Mouse (Mus musculus): Measurements from ENCODE around the gene Trim26. TPM values are rescaled to one million over a fixed set of nuclear protein-coding genes. Genes with fewer than 3 reads are reported as not detected.
"Not testable (repeated sequence)": the region's sequence is repeated elsewhere in the genome, so short reads cannot be mapped to it uniquely, and the experiment has no call there.

Trim26 gene
- total and polyA plus RNA-seq, 2 experiments from 2014 or later = 29.8 to 44.3 TPM

- DNase-seq (ENCODE audit: low spot score) (peak; percentile 58), ATAC-seq (ENCODE audit: low FRiP score) (no peak)
- Histone ChIP-seq H3K4me1 (ENCODE audit: insufficient read depth, low read length) (no peaks in the 10 kb centered on the region), H3K9ac (replicated peaks; ENCODE audit: low read length, poor library complexity, severe bottlenecking) (no peak overlapping the region), H3K27ac (ENCODE audit: low read depth, low read length) (no peak overlapping the region), H3K4me2 (ENCODE audit: low read depth, low read length, poor library complexity, severe bottlenecking) (no peak overlapping the region), H3K27me3 (ENCODE audit: insufficient read depth, low read length) (no peaks in the 10 kb centered on the region), H3K4me3 (ENCODE audit: low read depth, low read length) (no peak overlapping the region), H3K9me3 (ENCODE audit: low read length) (no peaks in the 10 kb centered on the region), H3K36me3 (ENCODE audit: insufficient read depth, low read length) (no peaks in the 10 kb centered on the region)
- peak; percentile 81 for TF ChIP-seq CTCF (IDR thresholded peaks at IDR 0.05)
Measured at GRCm38 (mm10) chr17:36824005-36824404, 12.9 kb upstream of the Trim26 start.

DNA sequence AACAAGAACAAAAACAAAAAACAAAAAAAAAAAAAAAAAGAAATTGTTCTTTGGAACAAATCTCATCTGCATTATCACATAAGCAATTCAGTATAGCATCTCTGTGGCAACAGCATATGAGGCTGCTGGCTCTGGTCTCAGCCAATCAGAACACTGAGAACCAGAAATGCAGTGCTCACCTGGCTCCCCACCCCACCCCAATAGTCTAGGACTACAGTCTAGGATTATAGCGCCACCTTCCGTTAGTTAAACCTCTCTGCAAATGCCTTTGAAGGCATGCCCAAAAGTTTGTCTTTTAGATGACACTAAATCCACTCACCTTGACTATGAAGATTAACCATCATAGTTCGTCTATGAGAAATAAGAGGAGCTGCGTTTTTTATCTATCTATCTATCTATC is 11.4 kb upstream of the Trim26 start:
- H3K27me3 ChIP-seq (ENCODE audit: insufficient read depth, low read length) = no peaks in the 10 kb centered on the region
- WGBS = 31% methylated on average over 4 of the region's 4 CpGs
- DNase-seq (ENCODE audit: low spot score) = peak; percentile 82

DNA sequence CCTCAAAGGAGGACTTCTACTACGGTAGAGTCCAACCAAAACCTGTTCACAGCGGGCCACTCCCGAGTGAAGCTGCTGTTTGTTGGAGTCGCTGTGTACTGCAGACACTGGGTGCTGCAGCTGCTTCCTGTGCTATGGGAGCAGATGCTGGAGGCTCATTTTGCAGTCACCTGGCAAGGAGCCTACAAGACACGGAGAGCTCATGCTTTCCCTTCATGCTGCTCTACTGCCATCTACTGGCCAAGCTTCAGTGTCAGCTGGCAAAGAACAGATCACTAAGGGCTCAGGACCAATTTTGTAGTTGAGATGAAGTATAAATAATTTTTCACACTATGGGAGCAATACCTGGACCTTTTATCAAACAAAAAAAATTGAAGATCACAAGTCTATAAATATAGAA is 10.9 kb upstream of the Trim26 start:
- peak; percentile 84 for ATAC-seq (ENCODE audit: low FRiP score)
- H3K4me1 ChIP-seq (ENCODE audit: insufficient read depth, low read length); H3K4me2 ChIP-seq (ENCODE audit: low read depth, low read length, poor library complexity, severe bottlenecking); H3K27me3 ChIP-seq (ENCODE audit: insufficient read depth, low read length); H3K27ac ChIP-seq (ENCODE audit: low read depth, low read length); H3K9ac ChIP-seq (replicated peaks; ENCODE audit: low read length, poor library complexity, severe bottlenecking); H3K9me3 ChIP-seq (ENCODE audit: low read length); H3K4me3 ChIP-seq (ENCODE audit: low read depth, low read length); H3K36me3 ChIP-seq (ENCODE audit: insufficient read depth, low read length): not testable (repeated sequence)
- DNase-seq (ENCODE audit: low spot score) = peak; percentile 96
- WGBS = 11% methylated on average over 5 of the region's 5 CpGs
- TF ChIP-seq CTCF (IDR thresholded peaks at IDR 0.05) = peak; percentile 88

More for the DNA sequence above, 11.4 kb upstream of the Trim26 start:
- Histone ChIP-seq H3K9me3 (ENCODE audit: low read length) (no peaks in the 10 kb centered on the region), H3K36me3 (ENCODE audit: insufficient read depth, low read length) (no peaks in the 10 kb centered on the region), H3K4me2 (ENCODE audit: low read depth, low read length, poor library complexity, severe bottlenecking) (no peak overlapping the region), H3K4me1 (ENCODE audit: insufficient read depth, low read length) (no peaks in the 10 kb centered on the region), H3K27ac (ENCODE audit: low read depth, low read length) (no peak overlapping the region), H3K4me3 (ENCODE audit: low read depth, low read length) (no peak overlapping the region), H3K9ac (replicated peaks; ENCODE audit: low read length, poor library complexity, severe bottlenecking) (no peak overlapping the region)
- peak; percentile 87 for ATAC-seq (ENCODE audit: low FRiP score)
- TF ChIP-seq CTCF (IDR thresholded peaks at IDR 0.05) = peak; percentile 66

DNA sequence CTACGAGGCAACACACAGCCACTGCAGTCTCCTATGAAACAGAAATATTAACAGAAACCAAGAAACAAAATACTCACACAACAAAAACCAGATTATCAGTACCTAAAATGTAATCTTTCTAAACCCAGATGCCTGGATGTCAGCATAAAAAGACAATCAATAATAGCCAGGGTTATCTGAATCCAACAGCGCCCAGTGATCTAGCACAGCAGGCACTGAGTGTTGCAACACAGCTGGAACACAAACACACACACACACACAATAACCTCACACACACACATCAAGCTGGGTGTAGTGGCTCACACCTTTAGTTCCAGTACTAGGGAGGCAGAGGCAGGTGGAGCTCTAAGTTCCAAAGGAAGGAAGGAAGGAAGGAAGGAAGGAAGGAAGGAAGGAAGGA is 8.4 kb upstream of the Trim26 start:
- H3K36me3 ChIP-seq (ENCODE audit: insufficient read depth, low read length) = no peaks in the 10 kb centered on the region
- H3K27me3 ChIP-seq (ENCODE audit: insufficient read depth, low read length) = no peaks in the 10 kb centered on the region
- 87% methylated on average over 2 of the region's 2 CpGs for WGBS
- H3K4me1 ChIP-seq (ENCODE audit: insufficient read depth, low read length) = no peaks in the 10 kb centered on the region
- DNase-seq (ENCODE audit: low spot score) (no peak), ATAC-seq (ENCODE audit: low FRiP score) (no peak)
- no peak overlapping the region for H3K4me3 ChIP-seq (ENCODE audit: low read depth, low read length)
- no peak overlapping the region for H3K27ac ChIP-seq (ENCODE audit: low read depth, low read length)
- H3K4me2 ChIP-seq (ENCODE audit: low read depth, low read length, poor library complexity, severe bottlenecking) = no peak overlapping the region
- no peak overlapping the region for H3K9ac ChIP-seq (replicated peaks; ENCODE audit: low read length, poor library complexity, severe bottlenecking)
- no peaks in the 10 kb centered on the region for H3K9me3 ChIP-seq (ENCODE audit: low read length)
- no peak for TF ChIP-seq CTCF (IDR thresholded peaks at IDR 0.05)

DNA sequence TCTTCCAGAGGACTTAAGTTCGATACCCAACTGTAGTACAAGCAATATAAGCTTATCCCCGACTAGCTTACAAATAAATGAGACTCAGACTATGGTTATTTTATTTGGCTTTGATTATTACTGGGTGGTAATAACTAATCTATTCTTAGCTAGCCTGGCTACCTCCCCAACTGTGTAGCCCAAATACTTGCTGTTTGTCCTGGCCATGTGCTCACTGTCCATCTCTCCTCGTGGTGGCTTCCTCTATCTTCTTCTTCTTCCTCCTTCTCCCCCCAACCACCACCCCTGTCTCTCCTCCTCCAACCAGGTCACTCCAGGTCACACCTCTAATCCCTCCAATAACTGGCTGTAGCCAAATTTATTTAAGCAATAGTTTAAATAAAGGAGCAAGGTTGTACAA is 6.5 kb upstream of the Trim26 start:
- H3K9me3 ChIP-seq (ENCODE audit: low read length) = no peaks in the 10 kb centered on the region
- WGBS = 78% methylated on average over 3 of the region's 3 CpGs
- H3K4me2 ChIP-seq (ENCODE audit: low read depth, low read length, poor library complexity, severe bottlenecking) = no peak overlapping the region
- DNase-seq (ENCODE audit: low spot score) = no peak
- H3K4me3 ChIP-seq (ENCODE audit: low read depth, low read length) = no peak overlapping the region
- TF ChIP-seq CTCF (IDR thresholded peaks at IDR 0.05) = no peak
- no peak overlapping the region for H3K27ac ChIP-seq (ENCODE audit: low read depth, low read length)
- ATAC-seq (ENCODE audit: low FRiP score) = no peak
- no peaks in the 10 kb centered on the region for H3K27me3 ChIP-seq (ENCODE audit: insufficient read depth, low read length)
- H3K4me1 ChIP-seq (ENCODE audit: insufficient read depth, low read length) = no peaks in the 10 kb centered on the region
- H3K36me3 ChIP-seq (ENCODE audit: insufficient read depth, low read length) = no peaks in the 10 kb centered on the region
- no peak overlapping the region for H3K9ac ChIP-seq (replicated peaks; ENCODE audit: low read length, poor library complexity, severe bottlenecking)

- no peak overlapping the region for H3K4me2 ChIP-seq (ENCODE audit: low read depth, low read length, poor library complexity, severe bottlenecking)
- H3K36me3 ChIP-seq (ENCODE audit: insufficient read depth, low read length) = no peaks in the 10 kb centered on the region
- H3K4me1 ChIP-seq (ENCODE audit: insufficient read depth, low read length) = no peaks in the 10 kb centered on the region
- no peak for TF ChIP-seq CTCF (IDR thresholded peaks at IDR 0.05)
- no peak overlapping the region for H3K4me3 ChIP-seq (ENCODE audit: low read depth, low read length)
- no peak overlapping the region for H3K9ac ChIP-seq (replicated peaks; ENCODE audit: low read length, poor library complexity, severe bottlenecking)
- H3K27me3 ChIP-seq (ENCODE audit: insufficient read depth, low read length) = no peaks in the 10 kb centered on the region
- WGBS = 60% methylated on average over 4 of the region's 4 CpGs
- no peaks in the 10 kb centered on the region for H3K9me3 ChIP-seq (ENCODE audit: low read length)
- ATAC-seq (ENCODE audit: low FRiP score) = no peak
- no peak overlapping the region for H3K27ac ChIP-seq (ENCODE audit: low read depth, low read length)
- no peak for DNase-seq (ENCODE audit: low spot score)
Measured at GRCm38 (mm10) chr17:36832694-36833093, 4.2 kb upstream of the Trim26 start.

Data from midbrain, postnatal 0 days (tissue).